Mouse (Mus musculus) spleen, adult 2 months (tissue): ENCODE data around the gene Cped1. TPM values are rescaled to one million over a fixed set of nuclear protein-coding genes. Genes with fewer than 3 reads are reported as not detected.

Source experiments
- DNase-seq, 2 experiments: peaks; one replicate each; pipeline versions ENCODE4 v3.0.0 to v3.0.0-alpha.2; 2012 to 2021; ENCODE audit warnings: low spot score in 2 of 2, low read depth in 1 of 2
- H3K27ac ChIP-seq: fragments of 200-500 bp; 2 replicates; pipeline ENCODE4 v1.5.1; 2012; ENCODE audit warnings: low read length, inconsistent platforms; ENCODE audit not compliant: insufficient read depth
- H3K27me3 ChIP-seq: fragments of 200-500 bp; 2 replicates; pipeline ENCODE4 v1.6.1; 2012; ENCODE audit warnings: mild to moderate bottlenecking, moderate library complexity, low read length, inconsistent platforms; ENCODE audit not compliant: control insufficient read depth, insufficient read depth
- H3K36me3 ChIP-seq: fragments of 200-500 bp; 2 replicates; pipeline ENCODE4 v1.6.1; 2012; ENCODE audit warnings: mild to moderate bottlenecking, low read length, inconsistent platforms; ENCODE audit not compliant: control insufficient read depth, insufficient read depth
- H3K4me1 ChIP-seq: fragments of 200-500 bp; 2 replicates; pipeline ENCODE4 v1.6.1; 2011; ENCODE audit warnings: inconsistent platforms; ENCODE audit not compliant: control insufficient read depth, insufficient read depth, insufficient read length
- H3K4me3 ChIP-seq: fragments of 200-500 bp; 2 replicates; pipeline ENCODE4 v1.5.1; 2011; ENCODE audit warnings: mild to moderate bottlenecking, inconsistent platforms; ENCODE audit not compliant: insufficient read depth, insufficient read length; ENCODE audit errors: extremely low read depth
- CTCF ChIP-seq: fragments of 200-500 bp; IDR thresholded peaks from 2 replicates; pipeline ENCODE4 v1.5.1; 2011; ENCODE audit warnings: mild to moderate bottlenecking, inconsistent platforms; ENCODE audit not compliant: insufficient read depth, insufficient read length, insufficient replicate concordance; ENCODE audit errors: extremely low read depth
- POLR2A ChIP-seq: fragments of 200-500 bp; IDR thresholded peaks from 2 replicates; pipeline ENCODE4 v1.6.1; 2011; ENCODE audit warnings: low read depth, low read length, inconsistent platforms
- WGBS: fragments of 180-500 bp; shearing (Covaris S2); methylation state at CpG from one replicate; pipeline ENCODE4 v1.1.7; 2018; 5-methylcytosine and 5-hydroxymethylcytosine counted together
- polyA plus RNA-seq: library from polyadenylated mRNA; depleted of rRNA; stranded (reverse); fragments of >200 nt; gene quantifications from 2 replicates; pipeline ENCODE4 v1.2.3, GENCODE M21; 2012

Cped1 gene
- polyA plus RNA-seq, 1 experiment, result 2.7 TPM

GRCm38 (mm10) chr6:22047101-22047500, 61.4 kb downstream of the Cped1 start:
- no peak overlapping the region for H3K27ac ChIP-seq
- WGBS, result 88% methylated on average over 2 of the region's 2 CpGs
- no peaks in the 10 kb centered on the region for H3K36me3 ChIP-seq
- no peak overlapping the region for H3K4me3 ChIP-seq
- TF ChIP-seq CTCF (no peak), POLR2A (no peak)
- DNase-seq, result no peak
- H3K4me1 ChIP-seq, result no peaks in the 10 kb centered on the region
- H3K27me3 ChIP-seq, result no peaks in the 10 kb centered on the region

DNA sequence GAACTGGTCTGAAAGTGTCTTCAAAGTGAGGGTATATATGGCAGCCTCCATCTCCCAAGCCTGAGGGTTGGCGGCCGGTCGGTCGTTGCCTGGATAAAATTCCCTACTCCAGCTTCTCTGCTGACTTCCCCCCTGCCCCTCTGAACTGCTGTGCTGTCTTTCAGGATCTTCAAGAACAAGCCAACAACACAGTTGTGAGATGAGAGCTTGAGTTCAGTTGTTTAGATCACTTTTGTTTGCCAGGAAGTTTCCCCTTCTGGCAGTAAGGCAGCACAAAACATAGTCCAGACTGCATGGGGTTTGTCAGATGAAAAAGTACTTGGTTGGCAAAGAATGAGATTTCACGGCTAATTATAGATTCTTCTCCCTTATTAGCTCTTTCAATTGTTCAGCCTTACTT, 63.4 kb downstream of the Cped1 start:
- Histone ChIP-seq H3K4me3 (no peak overlapping the region), H3K36me3 (no peaks in the 10 kb centered on the region), H3K27me3 (no peaks in the 10 kb centered on the region), H3K4me1 (no peaks in the 10 kb centered on the region), H3K27ac (no peak overlapping the region)
- 86% methylated on average over 5 of the region's 5 CpGs for WGBS
- DNase-seq, result no peak
- TF ChIP-seq POLR2A, result no peak
- no peak for TF ChIP-seq CTCF

DNA sequence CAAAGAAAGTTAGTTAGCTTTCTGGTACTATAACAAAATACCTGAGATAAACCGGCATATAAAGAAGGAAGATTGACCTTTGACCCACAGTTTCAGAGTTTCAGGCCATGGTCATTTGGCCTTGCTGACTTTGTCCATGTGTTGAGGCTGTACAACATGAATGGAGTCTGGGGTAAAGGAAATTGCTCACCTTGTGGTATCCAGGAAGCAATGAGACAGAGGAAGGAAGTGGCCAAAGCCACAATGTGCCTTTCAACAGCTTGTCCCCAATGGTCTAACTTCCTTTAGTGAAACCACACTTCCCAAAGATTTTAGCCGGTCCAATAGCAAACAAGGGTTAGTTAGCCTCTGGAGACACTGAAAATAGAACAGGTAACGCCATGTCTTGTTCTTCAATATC, 65.8 kb downstream of the Cped1 start:
- H3K27ac ChIP-seq, result no peak overlapping the region
- WGBS, result 48% methylated on average over 3 of the region's 3 CpGs
- H3K4me1 ChIP-seq, result no peaks in the 10 kb centered on the region
- DNase-seq, result no peak
- no peaks in the 10 kb centered on the region for H3K27me3 ChIP-seq
- no peaks in the 10 kb centered on the region for H3K36me3 ChIP-seq
- no peak for TF ChIP-seq CTCF
- TF ChIP-seq POLR2A, result no peak
- no peak overlapping the region for H3K4me3 ChIP-seq

DNA sequence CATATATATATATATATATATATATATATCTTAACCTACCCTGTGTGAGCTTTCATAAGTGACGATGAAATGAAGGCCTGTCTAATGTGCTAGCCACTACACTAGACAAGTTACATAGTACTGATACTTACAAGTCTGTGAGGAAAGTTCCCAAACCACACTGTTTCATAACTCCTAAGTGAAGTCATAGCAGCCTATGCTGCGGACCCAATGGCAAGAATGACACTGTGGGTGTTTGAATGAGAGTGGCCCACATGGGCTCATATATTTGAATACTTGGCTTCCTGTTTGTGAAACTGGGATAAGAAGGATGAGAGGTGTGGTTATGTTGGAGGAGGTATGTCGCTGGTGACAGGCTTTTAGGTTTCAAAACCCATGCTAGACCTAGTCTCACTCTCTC, 67.3 kb downstream of the Cped1 start:
- no peak for DNase-seq
- H3K4me1 ChIP-seq, result no peaks in the 10 kb centered on the region
- H3K27me3 ChIP-seq, result no peaks in the 10 kb centered on the region
- H3K4me3 ChIP-seq, result no peak overlapping the region
- TF ChIP-seq POLR2A (no peak), CTCF (no peak)
- H3K36me3 ChIP-seq, result no peaks in the 10 kb centered on the region
- no peak overlapping the region for H3K27ac ChIP-seq
- 90% methylated on average over 3 of the region's 3 CpGs for WGBS

DNA sequence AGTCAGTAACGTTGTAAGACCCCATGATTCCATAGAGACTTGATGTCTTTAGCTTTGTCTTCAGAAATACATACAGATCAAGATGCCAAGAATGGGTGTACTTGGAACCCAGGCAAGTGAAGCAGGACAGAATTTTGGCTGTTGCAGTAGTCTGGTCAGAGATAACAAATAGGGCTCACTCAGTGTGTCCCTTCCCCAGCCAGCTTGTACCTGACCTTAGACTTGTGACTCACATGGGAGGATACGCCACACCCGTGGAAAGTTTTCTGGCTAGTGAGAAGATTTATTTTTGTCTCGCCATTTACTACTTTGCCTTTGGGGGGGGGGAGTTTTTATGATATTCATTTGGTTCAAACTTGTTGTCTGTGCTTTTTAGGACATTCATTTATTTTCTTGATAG, 78.6 kb downstream of the Cped1 start:
- WGBS, result 74% methylated on average over 4 of the region's 4 CpGs
- Histone ChIP-seq H3K4me3 (no peak overlapping the region), H3K4me1 (no peaks in the 10 kb centered on the region), H3K27me3 (no peaks in the 10 kb centered on the region), H3K27ac (no peak overlapping the region), H3K36me3 (no peaks in the 10 kb centered on the region)
- TF ChIP-seq CTCF (no peak), POLR2A (no peak)
- no peak for DNase-seq

DNA sequence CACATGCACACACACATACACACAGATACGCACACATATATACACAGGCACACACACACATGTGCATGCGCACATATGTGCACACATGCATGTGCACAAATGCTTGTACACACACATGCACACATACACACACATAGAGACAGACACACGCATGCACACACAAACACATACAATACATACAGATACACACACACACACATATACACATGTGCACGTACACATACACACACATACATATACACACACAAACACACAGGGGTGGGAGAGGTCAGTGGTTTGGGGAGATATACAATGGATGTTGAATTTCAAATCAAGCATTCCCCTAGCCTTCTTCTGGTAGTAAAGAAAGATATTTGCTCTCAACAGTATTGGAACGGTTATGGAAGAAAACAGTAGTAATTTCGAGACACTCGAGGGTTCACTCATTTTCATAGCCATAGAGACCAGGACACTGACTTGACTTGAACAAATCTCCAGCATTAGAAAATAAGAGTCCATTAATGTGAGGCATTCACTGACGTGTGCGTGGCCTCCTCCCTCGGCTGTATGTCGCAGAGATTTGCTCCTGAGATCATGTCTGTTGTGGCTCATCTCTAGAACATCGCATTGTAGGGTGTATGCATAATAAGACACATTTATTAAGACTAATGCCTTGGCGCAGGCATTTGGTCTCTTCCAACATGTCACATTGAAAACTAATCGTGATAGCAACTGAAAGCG, 85.0 kb downstream of the Cped1 start:
- no peak overlapping the region for H3K4me3 ChIP-seq
- no peaks in the 10 kb centered on the region for H3K27me3 ChIP-seq
- WGBS, result 78% methylated on average over 15 of the region's 15 CpGs
- H3K4me1 ChIP-seq, result no peaks in the 10 kb centered on the region
- no peak overlapping the region for H3K27ac ChIP-seq
- no peaks in the 10 kb centered on the region for H3K36me3 ChIP-seq
- DNase-seq, result no peak
- TF ChIP-seq CTCF (no peak), POLR2A (no peak)

DNA sequence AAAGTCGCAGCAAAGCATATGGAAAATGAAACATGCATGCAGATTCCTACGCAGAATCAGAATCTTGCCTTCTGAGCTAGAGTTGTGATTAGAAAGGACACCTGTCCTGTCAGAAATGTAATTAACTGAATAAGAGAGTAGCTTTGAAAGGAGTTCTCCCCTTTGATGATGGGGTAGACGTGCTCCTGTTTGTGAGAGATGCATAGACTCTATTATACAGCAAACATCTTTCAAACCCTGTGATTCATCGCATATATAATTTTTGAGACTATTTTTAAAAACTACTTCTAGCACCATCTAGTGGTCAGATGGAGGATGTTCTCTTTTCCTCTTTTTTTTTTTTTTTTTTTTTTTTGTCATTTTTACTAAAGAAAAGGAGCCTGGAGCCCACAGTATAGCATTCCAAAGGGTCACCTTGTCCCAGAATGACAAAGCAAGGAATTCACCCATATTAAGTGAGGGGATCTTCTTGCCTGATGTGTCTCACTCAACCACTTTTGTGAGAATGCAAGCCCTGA, 85.7 kb downstream of the Cped1 start:
- H3K4me3 ChIP-seq, result peak overlapping the region; percentile 18; the same call in 1 of the 2 replicates
- H3K27ac ChIP-seq, result no peak overlapping the region
- no peaks in the 10 kb centered on the region for H3K27me3 ChIP-seq
- 23% methylated on average over 4 of the region's 4 CpGs for WGBS
- H3K36me3 ChIP-seq, result no peaks in the 10 kb centered on the region
- TF ChIP-seq CTCF (no peak), POLR2A (no peak)
- no peaks in the 10 kb centered on the region for H3K4me1 ChIP-seq
- DNase-seq, result no peak
